Mouse (Mus musculus): ENCODE results near the gene Trim56. TPM values are rescaled to one million over a fixed set of nuclear protein-coding genes. Genes with fewer than 3 reads are reported as not detected.

The Trim56 gene
- polyA plus RNA-seq, 1 experiment, result 5.9 TPM

DNA sequence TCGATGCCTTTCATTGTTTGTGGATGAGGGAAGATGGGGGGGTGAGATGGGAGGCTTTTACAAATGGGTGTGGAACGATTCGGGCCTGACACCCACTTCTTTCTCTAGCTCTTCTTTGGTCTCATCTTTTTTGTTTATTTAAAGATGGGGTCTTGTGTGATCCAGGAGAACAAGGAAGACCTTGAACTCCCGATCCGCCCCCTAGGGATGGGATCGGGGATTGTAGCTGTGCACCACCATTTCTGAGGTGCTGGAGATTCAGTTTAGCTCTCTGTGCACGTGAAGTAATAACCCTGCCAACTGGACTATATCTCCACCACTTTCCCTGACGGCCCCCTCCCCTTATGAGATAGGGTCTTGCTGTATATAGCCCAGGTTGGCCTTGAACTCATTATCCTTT, 50.1 kb downstream of the Trim56 start:
- TF ChIP-seq POLR2AphosphoS2 (IDR thresholded peaks at IDR 0.05; ENCODE audit: insufficient read length, low read depth) (no peak), CEBPB (IDR thresholded peaks at IDR 0.05; ENCODE audit: insufficient read depth, poor library complexity, severe bottlenecking) (no peak), REST (IDR thresholded peaks at IDR 0.05; ENCODE audit: insufficient read depth, insufficient read length) (no peak), E2F4 (IDR thresholded peaks at IDR 0.05; ENCODE audit: insufficient read depth) (no peak), TCF12 (IDR thresholded peaks at IDR 0.05; ENCODE audit: insufficient read depth, poor library complexity, severe bottlenecking) (no peak), TCF3 (IDR thresholded peaks at IDR 0.05; ENCODE audit: insufficient read length, low read depth) (no peak), MAX (IDR thresholded peaks at IDR 0.05; ENCODE audit: low read depth) (no peak), MYOG (IDR thresholded peaks at IDR 0.05; ENCODE audit: control insufficient read depth in 1 of 3, insufficient read depth in 1 of 3, insufficient read length in 2 of 3, low read depth in 2 of 3) (no peak), MYOD1 (IDR thresholded peaks at IDR 0.05; ENCODE audit: control insufficient read depth in 1 of 3, insufficient read length in 2 of 3, low read depth in 2 of 3) (no peak), USF1 (IDR thresholded peaks at IDR 0.05; ENCODE audit: low read depth) (no peak), POLR2A (IDR thresholded peaks at IDR 0.05; ENCODE audit: insufficient read length, low read depth) (no peak), SRF (IDR thresholded peaks at IDR 0.05; ENCODE audit: control insufficient read depth, insufficient read length, low read depth) (no peak)
- Histone ChIP-seq H3K4me3 (no peak overlapping the region), H3K79me2 (ENCODE audit: control insufficient read depth, insufficient read depth) (peaks cover 21% of the 10 kb centered on the region), H3K4me2 (ENCODE audit: low read depth) (peak overlapping the region; percentile 43), H3ac (ENCODE audit: control insufficient read depth, insufficient read length) (no peak overlapping the region), H3K27me3 (ENCODE audit: control insufficient read depth, insufficient read depth, insufficient read length) (no peaks in the 10 kb centered on the region), H3K36me3 (ENCODE audit: control insufficient read depth, insufficient read depth) (no peaks in the 10 kb centered on the region)

DNA sequence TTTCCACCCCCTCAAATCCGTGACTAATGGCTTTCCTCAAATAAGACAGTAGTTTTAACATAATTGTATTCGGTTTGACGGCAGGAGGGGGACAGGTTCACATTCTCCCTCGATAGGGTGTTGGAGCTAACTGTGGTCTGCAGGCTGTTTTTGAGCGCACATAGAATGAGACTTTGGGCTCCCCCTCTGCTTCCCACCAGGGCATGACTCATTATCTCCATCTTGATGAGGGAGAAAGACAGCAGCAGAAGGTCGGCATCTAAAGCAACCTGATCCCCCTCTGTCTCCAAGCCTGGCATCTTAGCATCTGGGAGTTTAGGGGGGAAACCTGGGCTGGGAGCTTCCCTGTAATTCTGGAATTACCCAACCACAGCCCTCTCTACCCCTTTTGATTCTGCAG, 50.6 kb downstream of the Trim56 start:
- H3ac ChIP-seq (ENCODE audit: control insufficient read depth, insufficient read length), result no peak overlapping the region
- H3K27me3 ChIP-seq (ENCODE audit: control insufficient read depth, insufficient read depth, insufficient read length), result no peaks in the 10 kb centered on the region
- H3K4me2 ChIP-seq (ENCODE audit: low read depth), result peak overlapping the region; percentile 43
- no peaks in the 10 kb centered on the region for H3K36me3 ChIP-seq (ENCODE audit: control insufficient read depth, insufficient read depth)
- no peak overlapping the region for H3K4me3 ChIP-seq
- TF ChIP-seq USF1 (IDR thresholded peaks at IDR 0.05; ENCODE audit: low read depth) (no peak), POLR2AphosphoS2 (IDR thresholded peaks at IDR 0.05; ENCODE audit: insufficient read length, low read depth) (no peak), REST (IDR thresholded peaks at IDR 0.05; ENCODE audit: insufficient read depth, insufficient read length) (no peak), MYOG (IDR thresholded peaks at IDR 0.05; ENCODE audit: control insufficient read depth in 1 of 3, insufficient read depth in 1 of 3, insufficient read length in 2 of 3, low read depth in 2 of 3) (no peak), MYOD1 (IDR thresholded peaks at IDR 0.05; ENCODE audit: control insufficient read depth in 1 of 3, insufficient read length in 2 of 3, low read depth in 2 of 3) (peak in 2 of 3 experiments; percentile 76 to 81)
- peaks cover 16% of the 10 kb centered on the region for H3K79me2 ChIP-seq (ENCODE audit: control insufficient read depth, insufficient read depth)

DNA sequence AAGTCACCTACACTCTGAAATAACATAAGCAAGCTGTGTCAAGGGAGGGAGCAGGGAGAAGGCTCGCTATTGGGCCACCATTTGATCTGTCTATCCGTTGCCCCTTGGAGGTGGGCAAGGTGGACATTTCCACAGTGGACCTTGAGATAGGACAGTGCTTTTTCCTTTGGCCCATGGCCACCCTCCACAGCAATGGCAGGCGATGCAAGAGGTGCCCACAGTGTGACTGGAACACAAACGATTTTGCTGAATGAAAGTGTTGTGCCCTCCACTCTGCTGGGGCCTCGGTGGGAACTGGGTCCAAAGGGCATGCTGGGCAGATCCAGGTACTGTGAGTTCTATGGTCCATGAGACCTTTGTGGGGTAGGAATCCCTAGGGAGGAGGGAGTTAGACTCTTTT, 53.4 kb downstream of the Trim56 start:
- TF ChIP-seq SRF (IDR thresholded peaks at IDR 0.05; ENCODE audit: control insufficient read depth, insufficient read length, low read depth) (no peak), POLR2A (IDR thresholded peaks at IDR 0.05; ENCODE audit: insufficient read length, low read depth) (no peak), MYOG (IDR thresholded peaks at IDR 0.05; ENCODE audit: control insufficient read depth in 1 of 3, insufficient read depth in 1 of 3, insufficient read length in 2 of 3, low read depth in 2 of 3) (no peak), TCF12 (IDR thresholded peaks at IDR 0.05; ENCODE audit: insufficient read depth, poor library complexity, severe bottlenecking) (no peak), CEBPB (IDR thresholded peaks at IDR 0.05; ENCODE audit: insufficient read depth, poor library complexity, severe bottlenecking) (no peak)
- Histone ChIP-seq H3K27me3 (ENCODE audit: control insufficient read depth, insufficient read depth, insufficient read length) (no peaks in the 10 kb centered on the region), H3K79me2 (ENCODE audit: control insufficient read depth, insufficient read depth) (no peaks in the 10 kb centered on the region), H3K4me3 (no peak overlapping the region), H3ac (ENCODE audit: control insufficient read depth, insufficient read length) (no peak overlapping the region), H3K36me3 (ENCODE audit: control insufficient read depth, insufficient read depth) (no peaks in the 10 kb centered on the region), H3K4me2 (ENCODE audit: low read depth) (peak overlapping the region; percentile 40)

DNA sequence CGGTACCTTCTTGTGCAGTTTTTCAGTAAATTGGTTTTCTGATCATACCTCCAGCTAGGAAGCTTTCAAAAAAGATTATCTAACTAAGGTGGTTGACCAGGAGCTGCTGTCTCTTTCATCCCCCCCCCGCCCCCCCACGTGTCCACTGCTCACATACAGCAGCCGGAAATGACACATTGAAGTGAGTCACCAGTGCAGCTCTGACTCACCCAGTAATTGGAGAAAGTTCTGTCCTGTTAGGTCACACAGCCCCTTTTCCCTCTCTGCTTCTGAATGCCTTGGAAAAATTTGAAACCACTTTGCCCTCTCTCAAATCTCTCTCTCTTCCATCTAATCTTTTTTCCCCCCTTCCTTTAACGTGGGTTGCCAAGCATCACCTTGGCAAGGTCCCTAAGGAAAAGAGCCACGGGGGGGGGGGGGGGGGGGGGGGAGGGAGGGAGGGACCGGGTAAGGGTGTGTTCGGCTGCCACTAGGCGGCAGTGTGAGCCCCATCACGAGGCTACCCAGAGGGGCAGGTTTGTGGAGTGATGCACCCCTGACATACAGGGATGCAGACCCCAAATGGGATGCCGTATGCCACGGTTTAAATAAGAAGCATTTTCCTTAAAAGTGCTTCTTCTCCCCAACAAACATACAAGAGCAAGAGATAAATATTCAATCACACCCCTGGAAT, 54.1 kb downstream of the Trim56 start:
- Histone ChIP-seq H3K4me3 (no peak overlapping the region), H3K79me2 (ENCODE audit: control insufficient read depth, insufficient read depth) (no peaks in the 10 kb centered on the region)

More for the DNA sequence above, 54.1 kb downstream of the Trim56 start:
- Histone ChIP-seq H3K4me2 (ENCODE audit: low read depth) (peak overlapping the region; percentile 48), H3K36me3 (ENCODE audit: control insufficient read depth, insufficient read depth) (no peaks in the 10 kb centered on the region), H3ac (ENCODE audit: control insufficient read depth, insufficient read length) (no peak overlapping the region), H3K27me3 (ENCODE audit: control insufficient read depth, insufficient read depth, insufficient read length) (no peaks in the 10 kb centered on the region)
- TF ChIP-seq CEBPB (IDR thresholded peaks at IDR 0.05; ENCODE audit: insufficient read depth, poor library complexity, severe bottlenecking), result no peak
- no peak for TF ChIP-seq SRF (IDR thresholded peaks at IDR 0.05; ENCODE audit: control insufficient read depth, insufficient read length, low read depth)
- TF ChIP-seq MAX (IDR thresholded peaks at IDR 0.05; ENCODE audit: low read depth), result no peak
- no peak for TF ChIP-seq POLR2A (IDR thresholded peaks at IDR 0.05; ENCODE audit: insufficient read length, low read depth)
- TF ChIP-seq USF1 (IDR thresholded peaks at IDR 0.05; ENCODE audit: low read depth), result no peak
- no peak for TF ChIP-seq REST (IDR thresholded peaks at IDR 0.05; ENCODE audit: insufficient read depth, insufficient read length)
- no peak for TF ChIP-seq MYOG (IDR thresholded peaks at IDR 0.05; ENCODE audit: control insufficient read depth in 1 of 3, insufficient read depth in 1 of 3, insufficient read length in 2 of 3, low read depth in 2 of 3)
- no peak for TF ChIP-seq E2F4 (IDR thresholded peaks at IDR 0.05; ENCODE audit: insufficient read depth)
- no peak for TF ChIP-seq TCF12 (IDR thresholded peaks at IDR 0.05; ENCODE audit: insufficient read depth, poor library complexity, severe bottlenecking)
- no peak for TF ChIP-seq TCF3 (IDR thresholded peaks at IDR 0.05; ENCODE audit: insufficient read length, low read depth)
- no peak for TF ChIP-seq POLR2AphosphoS2 (IDR thresholded peaks at IDR 0.05; ENCODE audit: insufficient read length, low read depth)

Other genes with a start within 250 kb of the Trim56 start
- gene Col26a1, start 233.0 kb downstream of the Trim56 start, polyA plus RNA-seq (2012; fragmentation: generic; extraction: Trizol), result 1.00 TPM
- gene Ift22, start 208.1 kb downstream of the Trim56 start, polyA plus RNA-seq (2012; fragmentation: generic; extraction: Trizol), result 19.6 TPM
- gene Fis1, start 162.9 kb downstream of the Trim56 start, polyA plus RNA-seq (2012; fragmentation: generic; extraction: Trizol), result 283 TPM
- 0.23 TPM for gene Cldn15, start 149.6 kb downstream of the Trim56 start, polyA plus RNA-seq (2012; fragmentation: generic; extraction: Trizol)
- 124 TPM for gene Plod3, start 129.2 kb downstream of the Trim56 start, polyA plus RNA-seq (2012; fragmentation: generic; extraction: Trizol)
- gene Znhit1, start 128.2 kb downstream of the Trim56 start, polyA plus RNA-seq (2012; fragmentation: generic; extraction: Trizol), result 97.7 TPM
- gene Vgf, start 89.8 kb downstream of the Trim56 start, polyA plus RNA-seq (2012; fragmentation: generic; extraction: Trizol), result 0.04 TPM
- 172 TPM for gene Ap1s1, start 70.1 kb downstream of the Trim56 start, polyA plus RNA-seq (2012; fragmentation: generic; extraction: Trizol)
- 17.6 TPM for gene Serpine1, start 43.9 kb downstream of the Trim56 start, polyA plus RNA-seq (2012; fragmentation: generic; extraction: Trizol)
- gene Muc3, start 33.1 kb upstream of the Trim56 start, polyA plus RNA-seq (2012; fragmentation: generic; extraction: Trizol), result not detected
- gene Muc3a, start 96.2 kb upstream of the Trim56 start, polyA plus RNA-seq (2012; fragmentation: generic; extraction: Trizol), result not detected
- 10.9 TPM for gene Ache, start 171.3 kb upstream of the Trim56 start, polyA plus RNA-seq (2012; fragmentation: generic; extraction: Trizol)
- gene Ufsp1, start 178.4 kb upstream of the Trim56 start, polyA plus RNA-seq (2012; fragmentation: generic; extraction: Trizol), result 9.0 TPM
- 59.0 TPM for gene Srrt, start 191.5 kb upstream of the Trim56 start, polyA plus RNA-seq (2012; fragmentation: generic; extraction: Trizol)
- 46.2 TPM for gene Trip6, start 198.2 kb upstream of the Trim56 start, polyA plus RNA-seq (2012; fragmentation: generic; extraction: Trizol)
- 7.9 TPM for gene Slc12a9, start 217.4 kb upstream of the Trim56 start, polyA plus RNA-seq (2012; fragmentation: generic; extraction: Trizol)
- gene Ephb4, start 233.9 kb upstream of the Trim56 start, polyA plus RNA-seq (2012; fragmentation: generic; extraction: Trizol), result 17.8 TPM